Mouse (Mus musculus) gastrocnemius, adult 8-10 months (tissue): ENCODE measurements around the gene Nmt2. TPM values are rescaled to one million over a fixed set of nuclear protein-coding genes. Genes with fewer than 3 reads are reported as not detected.

ENCODE experiments used
- DNase-seq, 2 experiments: peaks; one replicate each; pipeline ENCODE4 v3.0.0; 2022; ENCODE audit warnings: low spot score in 2 of 2
- total RNA-seq, 4 experiments: library from RNA; stranded (reverse); gene quantifications; 2 replicates each; pipeline ENCODE4 v1.2.4; 2022

The Nmt2 gene
- 10 to 100 TPM in 3 of 4 experiments, 1 to 10 TPM in 1; 10.0 to 17.1 (median 13.1) TPM for total RNA-seq

DNA sequence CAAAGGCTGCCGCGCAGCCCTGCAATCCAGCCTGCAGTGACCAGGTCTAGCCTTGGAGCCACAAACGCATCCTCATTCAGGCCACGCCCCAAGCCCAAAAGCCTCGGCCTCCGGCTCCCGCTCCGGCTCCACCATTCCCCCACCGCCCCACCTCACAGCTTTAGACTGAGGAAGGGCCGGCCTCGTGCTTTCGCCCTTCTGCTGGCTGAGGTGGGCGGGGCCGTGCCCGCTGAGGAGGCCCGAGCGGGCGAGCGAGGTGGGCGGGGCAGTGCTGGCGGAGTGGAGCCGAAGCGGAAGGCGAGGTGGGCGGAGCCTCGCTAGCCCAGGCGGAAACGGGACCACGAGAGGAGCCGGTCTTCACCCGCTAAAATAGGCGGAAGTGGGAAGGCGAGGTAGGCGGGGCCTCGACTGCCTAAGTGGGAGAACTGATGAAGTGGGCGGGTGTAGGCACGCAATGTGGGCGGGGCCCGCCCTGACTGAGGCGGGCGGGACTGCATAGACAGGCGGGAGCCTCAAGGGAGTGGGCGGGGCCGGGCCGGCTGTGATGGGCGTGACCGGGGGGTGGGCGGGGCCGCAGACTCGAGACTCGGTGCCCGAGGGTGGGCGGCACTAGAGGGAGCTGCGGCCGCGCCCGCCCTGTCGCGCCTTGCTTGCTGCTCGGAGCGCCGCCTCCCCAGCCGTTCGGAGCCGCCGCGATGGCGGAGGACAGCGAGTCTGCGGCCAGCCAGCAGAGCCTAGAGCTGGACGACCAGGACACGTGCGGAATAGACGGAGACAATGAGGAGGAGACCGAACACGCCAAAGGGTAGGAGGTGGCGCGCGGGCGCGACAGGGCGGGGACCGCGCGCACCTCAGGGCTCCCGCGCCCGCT lies at the start of gene Nmt2:
Nmt2 (plus strand) TSS at position 611 of the 871 bp plus-strand sequence.
- DNase-seq: peak; percentile 100

DNA sequence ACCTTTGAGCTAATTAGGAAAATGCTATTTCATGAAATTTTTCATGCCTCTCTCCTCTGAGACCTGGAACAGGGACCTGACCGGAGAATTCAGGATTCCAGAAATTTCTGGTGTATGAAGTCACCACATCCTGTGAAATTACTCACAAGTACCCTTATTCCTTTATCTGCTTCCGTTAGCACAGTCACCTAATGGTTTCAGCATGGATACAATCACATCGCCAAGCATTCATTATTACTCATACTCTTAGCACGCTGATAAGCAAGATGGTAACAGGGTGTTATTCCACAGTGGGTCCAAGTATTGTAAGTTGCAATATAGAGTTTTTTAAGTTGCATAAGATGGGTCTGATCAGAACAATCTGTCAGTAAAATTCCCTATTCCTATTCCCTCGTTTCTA lies 44.8 kb upstream of the Nmt2 start:
- DNase-seq: no peak

DNA sequence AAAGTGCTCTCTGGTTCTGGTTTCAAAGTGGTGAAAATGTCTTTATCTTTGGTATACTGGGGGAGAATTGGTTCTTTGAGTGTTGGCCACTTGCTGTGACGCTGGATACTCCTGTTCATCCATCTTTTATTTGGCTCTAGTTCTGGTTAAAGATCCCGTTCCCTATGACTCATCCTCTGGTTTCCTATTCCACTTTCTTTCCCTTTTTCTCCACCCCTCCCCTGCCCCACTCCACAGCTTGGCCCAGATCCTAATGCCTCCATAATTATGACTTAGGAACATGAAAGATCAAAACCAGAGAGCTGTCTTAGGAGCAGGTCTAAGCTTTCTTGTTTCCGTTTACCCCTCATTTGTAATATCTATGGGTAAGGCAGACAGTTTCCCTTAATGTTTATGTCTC lies 39.8 kb upstream of the Nmt2 start:
- DNase-seq: no peak

- no peak for DNase-seq
These were observed 32.7 kb upstream of the Nmt2 start for GRCm38 (mm10) chr2:3251309-3251708.

DNA sequence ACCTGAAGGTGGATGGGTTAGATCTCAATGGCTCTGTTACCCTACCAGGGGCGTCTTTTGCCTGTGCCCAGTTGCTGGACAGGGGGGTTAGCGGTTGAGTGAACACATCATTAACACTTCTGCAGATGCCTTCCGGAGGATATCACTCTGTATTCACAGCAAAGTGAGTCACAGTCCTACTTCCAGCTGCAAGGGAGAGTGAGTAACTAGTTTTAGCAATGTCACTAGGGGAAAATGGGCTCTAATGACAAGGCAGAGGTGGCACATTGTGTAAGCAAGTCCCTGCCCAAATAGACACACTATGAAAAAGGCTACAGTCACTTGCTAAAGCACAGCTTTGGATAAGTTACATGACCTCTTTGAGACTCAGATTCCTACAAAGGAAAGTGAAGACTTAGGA lies 17.5 kb upstream of the Nmt2 start:
- no peak for DNase-seq

GRCm38 (mm10) chr2:3267879-3268278 lies 16.1 kb upstream of the Nmt2 start:
- DNase-seq: no peak

DNA sequence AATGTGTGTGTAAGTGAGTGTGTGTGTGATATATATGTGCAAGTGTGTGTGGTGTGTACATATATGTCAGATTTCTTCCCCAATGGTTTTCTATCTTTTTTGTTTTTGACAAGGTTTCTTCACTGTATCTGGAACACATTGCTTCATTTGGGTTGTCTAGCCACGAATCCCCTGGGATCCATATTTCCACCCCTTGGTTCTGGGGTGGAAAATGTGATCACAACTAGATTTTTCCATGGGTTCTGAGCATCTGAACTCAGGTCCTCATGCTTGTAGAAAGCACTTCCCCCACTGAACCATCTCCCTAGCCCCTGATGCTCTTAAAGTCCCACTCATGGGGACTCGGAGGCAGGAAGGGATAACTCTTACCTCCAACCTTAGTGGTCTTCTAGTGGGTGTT lies 10.7 kb upstream of the Nmt2 start:
- no peak for DNase-seq

DNA sequence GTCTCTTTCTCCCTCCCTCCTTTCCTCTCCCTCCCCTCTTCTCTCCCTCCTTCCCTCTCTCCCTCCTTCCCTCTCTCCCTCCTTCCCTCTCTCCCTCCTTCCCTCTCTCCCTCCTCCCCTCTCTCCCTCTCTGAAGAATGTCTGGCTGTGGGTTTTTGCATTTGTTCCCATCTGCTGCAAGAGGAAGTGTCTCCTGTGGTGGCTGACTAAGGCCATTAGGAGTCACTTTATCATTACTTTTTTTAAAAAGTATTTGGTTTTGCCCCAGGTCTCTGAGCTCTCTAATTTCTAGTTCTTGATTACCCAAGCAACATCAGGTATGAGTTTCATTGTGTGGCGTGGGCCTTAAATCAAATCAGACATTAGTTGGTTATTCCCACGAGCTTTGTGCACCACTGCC lies 7.9 kb upstream of the Nmt2 start:
- no peak for DNase-seq

- DNase-seq: no peak
These were observed 6.5 kb upstream of the Nmt2 start for GRCm38 (mm10) chr2:3277502-3277901.

DNA sequence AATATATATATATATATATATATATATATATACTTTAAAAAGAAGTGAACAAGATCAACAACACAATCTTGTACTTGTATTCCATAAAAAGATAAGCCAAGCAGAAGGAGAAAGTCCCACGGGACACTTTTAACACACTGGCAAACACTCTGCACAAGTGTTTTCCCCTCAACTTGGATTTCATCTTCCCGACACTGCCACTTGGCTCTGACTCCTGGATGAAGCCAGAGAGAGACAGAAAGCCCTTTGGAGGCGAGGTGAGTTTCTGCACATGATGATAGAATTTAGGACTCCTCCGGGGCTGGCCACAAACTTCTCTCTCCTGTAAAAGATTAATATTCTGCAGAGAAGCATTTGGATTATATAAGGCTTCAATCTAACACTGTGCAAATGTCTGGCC lies 2.7 kb upstream of the Nmt2 start:
- peak in 1 of 2 experiments; percentile 24 for DNase-seq

DNA sequence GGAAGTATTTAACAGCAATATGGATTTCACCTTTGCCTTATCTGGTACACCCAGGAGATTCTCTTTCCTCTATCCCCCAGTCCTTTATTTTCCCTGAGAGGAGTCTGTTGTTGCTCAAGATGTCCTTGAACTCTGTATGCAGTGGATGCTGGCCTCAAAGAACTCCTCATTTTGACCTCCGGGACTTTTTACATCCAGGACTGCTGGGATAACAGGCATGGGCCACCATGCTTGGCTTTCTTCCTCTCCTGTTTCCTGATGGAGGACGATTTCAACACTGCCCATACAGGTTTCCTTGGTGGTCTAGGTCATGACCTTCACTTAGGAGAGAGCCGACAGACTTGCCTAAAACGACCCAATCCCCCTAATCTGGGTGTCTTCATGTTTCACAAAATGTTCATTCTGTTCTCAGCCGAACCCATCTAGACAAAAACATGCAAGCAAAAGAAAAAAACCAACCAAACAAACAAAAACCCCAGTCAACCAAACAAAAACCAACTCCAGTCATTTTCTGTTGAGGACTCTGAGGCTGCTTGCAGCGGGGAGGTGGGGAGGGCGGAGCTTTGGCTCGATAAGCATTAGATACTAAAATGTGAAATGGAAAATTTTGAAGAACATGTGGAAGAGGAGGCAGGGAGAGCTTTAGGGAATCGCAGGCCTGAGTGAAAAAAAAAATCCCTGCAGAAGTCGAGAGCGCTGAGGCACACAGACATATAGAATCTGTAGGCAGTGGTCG lies 978 bp upstream of the Nmt2 start:
- DNase-seq: peak in 1 of 2 experiments; percentile 11

DNA sequence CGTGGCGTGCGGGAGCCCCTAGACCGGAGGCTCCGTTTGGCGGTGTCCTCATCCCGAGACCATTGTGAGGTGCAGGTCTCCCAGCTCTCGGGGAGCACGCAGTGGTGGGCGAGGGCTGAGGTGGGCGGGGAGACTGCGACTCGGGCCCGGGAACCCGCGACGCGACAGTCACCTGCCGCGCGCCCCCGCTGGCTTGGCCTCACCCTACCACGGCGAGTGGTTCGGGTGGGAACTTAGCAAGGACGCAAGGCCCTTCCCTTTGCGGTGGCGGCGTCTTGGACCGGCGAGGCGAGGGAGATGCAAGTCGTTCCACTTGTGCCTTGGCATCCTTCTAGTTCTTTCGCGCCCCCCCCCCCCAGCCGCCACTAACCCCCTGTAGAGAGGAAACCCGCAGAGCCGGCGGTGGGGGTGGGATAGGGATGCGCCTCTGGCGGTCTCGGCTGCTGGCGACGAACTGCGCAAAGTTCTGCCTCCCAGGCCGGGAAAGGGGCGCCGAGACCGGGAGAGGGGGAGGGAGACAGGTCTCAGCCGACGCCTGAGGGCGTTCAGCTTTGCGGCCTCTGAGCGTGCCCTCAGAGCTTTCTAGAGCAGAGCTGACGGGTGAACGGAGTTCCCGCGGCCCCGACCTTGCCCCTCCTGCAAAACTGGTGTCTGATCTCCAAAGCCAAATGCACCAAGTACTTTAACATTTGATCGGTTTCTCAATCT lies 615 bp downstream of the Nmt2 start:
- DNase-seq: peak; percentile 17 to 20

DNA sequence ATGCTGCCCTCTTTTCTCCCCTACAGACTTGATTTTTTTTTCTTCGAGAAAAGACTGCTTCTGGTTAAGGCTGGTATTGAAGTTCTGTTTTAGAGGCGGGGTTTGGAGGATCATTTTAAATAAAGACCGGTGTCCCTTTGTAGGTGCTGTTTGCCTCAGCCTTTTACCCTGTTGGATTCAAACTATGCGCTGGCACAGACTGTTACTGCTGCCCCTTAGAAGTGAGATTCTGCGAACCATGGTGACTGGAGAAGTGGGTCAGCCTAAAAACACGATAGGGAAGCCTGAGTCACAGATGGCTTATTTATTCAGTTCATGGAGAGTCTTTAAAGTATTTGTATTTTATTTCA lies 1.1 kb downstream of the Nmt2 start:
- DNase-seq: no peak

DNA sequence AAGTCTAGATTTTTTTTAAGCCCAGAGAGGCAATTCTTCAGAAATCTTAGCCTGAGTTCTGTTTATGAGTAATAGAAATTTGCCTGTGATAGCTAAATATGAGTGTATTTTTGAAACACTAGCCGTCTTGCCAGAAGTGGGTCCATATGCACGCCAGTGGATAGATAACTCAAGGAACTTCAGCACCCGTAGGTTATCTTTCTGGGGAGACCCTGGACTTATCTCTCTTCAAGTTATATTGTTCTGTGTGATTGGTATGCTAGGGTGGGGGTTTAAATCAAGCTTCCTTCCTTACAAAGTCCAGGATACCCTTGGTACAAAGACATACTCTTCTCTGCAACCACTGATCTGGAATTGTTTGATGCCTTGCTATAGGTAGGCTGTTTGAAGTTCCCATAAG lies 1.7 kb downstream of the Nmt2 start:
- DNase-seq: no peak

DNA sequence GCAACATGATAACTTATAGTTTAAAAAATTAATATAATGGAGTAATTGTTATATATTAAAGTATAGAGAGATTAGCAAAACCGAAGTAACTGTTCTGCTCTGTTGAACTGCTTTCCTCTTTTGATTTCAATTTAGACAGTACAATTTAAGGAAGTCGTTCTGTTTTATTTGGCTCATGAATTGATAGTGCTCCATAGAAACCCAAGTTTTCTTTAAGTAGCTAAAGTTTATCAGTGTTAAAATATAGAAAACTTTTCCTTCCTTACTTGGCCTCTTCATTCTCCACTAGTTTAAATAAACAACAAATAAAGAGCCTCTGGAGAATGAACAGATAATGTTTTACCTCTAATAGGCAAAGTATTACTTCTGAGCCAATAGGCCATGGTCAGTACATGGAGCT lies 2.2 kb downstream of the Nmt2 start:
- no peak for DNase-seq

GRCm38 (mm10) chr2:3289581-3289980 lies 5.6 kb downstream of the Nmt2 start:
- no peak for DNase-seq

- DNase-seq: no peak
These were observed 8.2 kb downstream of the Nmt2 start for GRCm38 (mm10) chr2:3292170-3292569.

DNA sequence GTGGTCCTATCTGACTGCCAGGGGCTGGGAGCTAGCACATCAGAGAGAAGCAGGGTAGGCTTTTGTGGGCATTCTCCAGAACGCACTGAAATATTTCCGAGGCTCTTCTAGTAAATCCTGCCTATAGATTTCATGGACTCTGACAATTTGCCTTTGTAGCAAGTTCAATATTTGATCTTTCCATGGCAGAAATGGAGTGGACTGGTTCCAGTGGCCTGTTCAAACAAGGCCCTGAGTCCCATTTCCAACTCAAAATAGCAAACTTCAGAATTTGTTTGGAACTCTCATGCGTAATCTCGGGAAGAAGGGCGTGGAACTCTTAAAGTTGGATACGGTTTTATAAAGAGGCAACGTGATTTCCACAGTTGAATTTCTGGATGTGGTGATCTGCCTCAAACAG lies 11.8 kb downstream of the Nmt2 start:
- DNase-seq: no peak

DNA sequence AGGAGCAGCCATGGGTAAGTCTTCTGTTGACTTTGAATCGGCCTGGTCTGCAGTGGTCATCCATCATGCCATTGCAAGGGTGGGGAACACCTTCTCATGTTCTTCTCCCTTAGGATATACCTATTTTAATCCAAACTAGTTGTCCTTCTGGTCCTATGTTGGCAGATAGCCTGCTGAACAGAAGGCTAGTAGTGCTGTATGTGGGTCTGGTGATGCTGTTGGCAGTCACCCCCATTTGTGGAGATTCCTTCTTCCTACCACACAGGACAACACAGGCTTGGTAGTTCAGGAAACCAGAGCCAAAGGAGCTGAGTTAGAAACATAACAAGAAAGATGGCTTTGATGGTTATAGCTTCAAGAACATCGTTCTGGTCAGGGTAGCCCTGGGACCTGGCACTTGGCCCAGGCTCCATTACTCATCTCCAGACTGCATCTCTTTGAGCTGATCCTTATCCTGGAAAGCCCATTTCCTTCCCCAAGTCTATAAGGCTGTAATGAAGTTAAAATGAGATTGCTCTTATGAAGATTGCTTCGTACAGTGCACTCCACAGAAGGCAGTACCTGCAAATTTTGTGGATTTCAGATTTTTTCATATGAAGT lies 21.5 kb downstream of the Nmt2 start:
- peak in 1 of 2 experiments; percentile 13 for DNase-seq

DNA sequence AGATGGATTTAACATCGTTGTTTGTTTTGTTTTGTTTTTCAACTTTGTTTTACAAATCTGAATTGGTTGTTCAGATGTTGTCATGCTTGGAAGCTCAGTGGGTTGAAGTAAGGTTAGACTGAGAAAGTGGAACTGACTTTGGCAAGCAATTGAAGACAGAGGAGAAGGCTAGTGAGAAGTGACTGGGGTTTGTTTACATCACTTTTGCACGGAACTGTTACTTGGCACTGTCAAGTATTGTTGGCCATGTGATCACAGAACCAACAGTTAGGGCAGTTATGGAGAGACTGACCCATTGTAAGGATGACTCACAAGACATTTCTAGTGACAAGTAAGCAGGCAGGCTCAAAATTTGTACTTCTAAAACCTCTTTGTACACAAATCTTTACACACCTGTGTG lies 39.1 kb downstream of the Nmt2 start:
- no peak for DNase-seq

- no peak for DNase-seq
These were observed 40.5 kb downstream of the Nmt2 start for GRCm38 (mm10) chr2:3324381-3325130.
